Mouse (Mus musculus): ENCODE measurements around the gene Fndc3b. TPM values are rescaled to one million over a fixed set of nuclear protein-coding genes. Genes with fewer than 3 reads are reported as not detected.

The Fndc3b gene
- polyA plus RNA-seq, 1 experiment from 2014 or later = 9.7 TPM

- WGBS (ENCODE audit: insufficient replicate concordance) = 42% methylated on average over 8 of the region's 8 CpGs
- Histone ChIP-seq H3K27me3 (replicated peaks) (no peaks in the 10 kb centered on the region), H3K27ac (peak overlapping the region; percentile 69), H3K9me3 (replicated peaks) (no peaks in the 10 kb centered on the region), H3K4me1 (0 out of 2 replicates have a peak, but pooled peaks cover 4% of the 10 kb centered on the region), H3K4me3 (no peak overlapping the region), H3K36me3 (no peaks in the 10 kb centered on the region), H3K9ac (no peak overlapping the region), H3K4me2 (no peak overlapping the region)
- peak; percentile 77 for ATAC-seq
Observed at GRCm38 (mm10) chr3:27728798-27729782, 18.0 kb upstream of the Fndc3b start.

GRCm38 (mm10) chr3:27728176-27728575, 17.1 kb upstream of the Fndc3b start:
- no peak for ATAC-seq
- 0 out of 2 replicates have a peak overlapping the region, but pooled peaks have one; percentile 69 for H3K27ac ChIP-seq
- WGBS (ENCODE audit: insufficient replicate concordance) = 14% methylated on average over 7 of the region's 7 CpGs

GRCm38 (mm10) chr3:27725752-27726151, 14.6 kb upstream of the Fndc3b start:
- Histone ChIP-seq H3K9me3 (replicated peaks) (no peaks in the 10 kb centered on the region), H3K27ac (no peak overlapping the region), H3K9ac (no peak overlapping the region), H3K4me3 (no peak overlapping the region), H3K4me2 (no peak overlapping the region), H3K4me1 (0 out of 2 replicates have a peak, but pooled peaks cover 4% of the 10 kb centered on the region), H3K36me3 (no peaks in the 10 kb centered on the region), H3K27me3 (replicated peaks) (no peaks in the 10 kb centered on the region)
- 67% methylated on average over 6 of the region's 6 CpGs for WGBS (ENCODE audit: insufficient replicate concordance)
- no peak for ATAC-seq

More at GRCm38 (mm10) chr3:27728176-27728575, 17.1 kb upstream of the Fndc3b start:
- Histone ChIP-seq H3K27me3 (replicated peaks) (no peaks in the 10 kb centered on the region), H3K9ac (no peak overlapping the region), H3K4me1 (0 out of 2 replicates have a peak, but pooled peaks cover 4% of the 10 kb centered on the region), H3K9me3 (replicated peaks) (no peaks in the 10 kb centered on the region), H3K4me2 (no peak overlapping the region), H3K36me3 (no peaks in the 10 kb centered on the region), H3K4me3 (no peak overlapping the region)

- Histone ChIP-seq H3K27ac (no peak overlapping the region), H3K4me3 (no peak overlapping the region), H3K27me3 (replicated peaks) (no peaks in the 10 kb centered on the region), H3K9ac (no peak overlapping the region), H3K36me3 (no peaks in the 10 kb centered on the region), H3K9me3 (replicated peaks) (no peaks in the 10 kb centered on the region), H3K4me2 (no peak overlapping the region), H3K4me1 (0 out of 2 replicates have a peak, but pooled peaks cover 4% of the 10 kb centered on the region)
- ATAC-seq = no peak
- 66% methylated on average over 8 of the region's 8 CpGs for WGBS (ENCODE audit: insufficient replicate concordance)
Observed at GRCm38 (mm10) chr3:27724208-27724607, 13.1 kb upstream of the Fndc3b start.

- Histone ChIP-seq H3K27ac (no peak overlapping the region), H3K9ac (no peak overlapping the region), H3K9me3 (replicated peaks) (no peaks in the 10 kb centered on the region), H3K4me3 (no peak overlapping the region), H3K4me2 (no peak overlapping the region), H3K36me3 (no peaks in the 10 kb centered on the region), H3K27me3 (replicated peaks) (no peaks in the 10 kb centered on the region), H3K4me1 (0 out of 2 replicates have a peak, but pooled peaks cover 3% of the 10 kb centered on the region)
- no peak; the same call in 1 of the 2 replicates for ATAC-seq
- 61% methylated on average over 5 of the region's 5 CpGs for WGBS (ENCODE audit: insufficient replicate concordance)
Observed at GRCm38 (mm10) chr3:27718829-27719365, 7.8 kb upstream of the Fndc3b start.

GRCm38 (mm10) chr3:27713971-27714370, 2.9 kb upstream of the Fndc3b start:
- no peak for ATAC-seq
- Histone ChIP-seq H3K4me3 (no peak overlapping the region), H3K27me3 (replicated peaks) (peaks cover 36% of the 10 kb centered on the region), H3K4me1 (peaks cover 18% of the 10 kb centered on the region), H3K9me3 (replicated peaks) (no peaks in the 10 kb centered on the region), H3K4me2 (no peak overlapping the region), H3K36me3 (no peaks in the 10 kb centered on the region), H3K27ac (no peak overlapping the region), H3K9ac (no peak overlapping the region)
- WGBS (ENCODE audit: insufficient replicate concordance) = 41% methylated on average over 4 of the region's 4 CpGs

- Histone ChIP-seq H3K27me3 (replicated peaks) (peaks cover 44% of the 10 kb centered on the region), H3K36me3 (no peaks in the 10 kb centered on the region), H3K9ac (no peak overlapping the region), H3K9me3 (replicated peaks) (no peaks in the 10 kb centered on the region), H3K4me3 (no peak overlapping the region), H3K27ac (no peak overlapping the region), H3K4me2 (no peak overlapping the region), H3K4me1 (peaks cover 22% of the 10 kb centered on the region)
- ATAC-seq = no peak
- 47% methylated on average over 6 of the region's 6 CpGs for WGBS (ENCODE audit: insufficient replicate concordance)
Observed at GRCm38 (mm10) chr3:27712421-27712820, 1.3 kb upstream of the Fndc3b start.

GRCm38 (mm10) chr3:27709906-27710647, 1.0 kb downstream of the Fndc3b start:
- Histone ChIP-seq H3K36me3 (no peaks in the 10 kb centered on the region), H3K4me1 (peaks cover 31% of the 10 kb centered on the region), H3K4me2 (peak overlapping the region; percentile 85), H3K9ac (peak overlapping the region; percentile 72), H3K27me3 (replicated peaks) (peaks cover 44% of the 10 kb centered on the region), H3K9me3 (replicated peaks) (no peaks in the 10 kb centered on the region), H3K4me3 (peak overlapping the region; percentile 70), H3K27ac (peak overlapping the region; percentile 84)
- ATAC-seq = peak; percentile 70
- under 1% methylated on average over 55 of the region's 86 CpGs for WGBS (ENCODE audit: insufficient replicate concordance)

- no peaks in the 10 kb centered on the region for H3K36me3 ChIP-seq
- no peaks in the 10 kb centered on the region for H3K9me3 ChIP-seq (replicated peaks)
- no peak for ATAC-seq
- H3K4me2 ChIP-seq = peak overlapping the region; percentile 85
- peak overlapping the region; percentile 72 for H3K9ac ChIP-seq
- H3K27me3 ChIP-seq (replicated peaks) = peaks cover 44% of the 10 kb centered on the region
- H3K4me1 ChIP-seq = peaks cover 29% of the 10 kb centered on the region
- H3K4me3 ChIP-seq = peak overlapping the region; percentile 70
- peak overlapping the region; percentile 84; the same call in 1 of the 2 replicates for H3K27ac ChIP-seq
- WGBS (ENCODE audit: insufficient replicate concordance) = 27% methylated on average over 22 of the region's 22 CpGs
Observed at GRCm38 (mm10) chr3:27709096-27709905, 1.8 kb downstream of the Fndc3b start.

- Histone ChIP-seq H3K27ac (no peak overlapping the region), H3K4me2 (peak overlapping the region; percentile 85), H3K27me3 (replicated peaks) (peaks cover 44% of the 10 kb centered on the region), H3K4me3 (peak overlapping the region; percentile 70), H3K4me1 (peaks cover 29% of the 10 kb centered on the region), H3K9me3 (replicated peaks) (no peaks in the 10 kb centered on the region), H3K9ac (peak overlapping the region; percentile 35; the same call in 1 of the 2 replicates), H3K36me3 (no peaks in the 10 kb centered on the region)
- WGBS (ENCODE audit: insufficient replicate concordance) = 45% methylated on average over 5 of the region's 5 CpGs
- ATAC-seq = no peak
Observed at GRCm38 (mm10) chr3:27708581-27708980, 2.5 kb downstream of the Fndc3b start.

- Histone ChIP-seq H3K9me3 (replicated peaks) (no peaks in the 10 kb centered on the region), H3K36me3 (0 out of 2 replicates have a peak, but pooled peaks cover 2% of the 10 kb centered on the region), H3K9ac (no peak overlapping the region), H3K4me1 (peaks cover 24% of the 10 kb centered on the region), H3K4me3 (no peak overlapping the region), H3K27me3 (replicated peaks) (peaks cover 27% of the 10 kb centered on the region), H3K4me2 (no peak overlapping the region), H3K27ac (no peak overlapping the region)
- no peak for ATAC-seq
- 67% methylated on average over 6 of the region's 6 CpGs for WGBS (ENCODE audit: insufficient replicate concordance)
Observed at GRCm38 (mm10) chr3:27705761-27706160, 5.3 kb downstream of the Fndc3b start.

Measured in liver, embryonic 12.5 days (tissue).